ENCODE assay signal across 8 mouse cellular contexts in the genomic region with DNA sequence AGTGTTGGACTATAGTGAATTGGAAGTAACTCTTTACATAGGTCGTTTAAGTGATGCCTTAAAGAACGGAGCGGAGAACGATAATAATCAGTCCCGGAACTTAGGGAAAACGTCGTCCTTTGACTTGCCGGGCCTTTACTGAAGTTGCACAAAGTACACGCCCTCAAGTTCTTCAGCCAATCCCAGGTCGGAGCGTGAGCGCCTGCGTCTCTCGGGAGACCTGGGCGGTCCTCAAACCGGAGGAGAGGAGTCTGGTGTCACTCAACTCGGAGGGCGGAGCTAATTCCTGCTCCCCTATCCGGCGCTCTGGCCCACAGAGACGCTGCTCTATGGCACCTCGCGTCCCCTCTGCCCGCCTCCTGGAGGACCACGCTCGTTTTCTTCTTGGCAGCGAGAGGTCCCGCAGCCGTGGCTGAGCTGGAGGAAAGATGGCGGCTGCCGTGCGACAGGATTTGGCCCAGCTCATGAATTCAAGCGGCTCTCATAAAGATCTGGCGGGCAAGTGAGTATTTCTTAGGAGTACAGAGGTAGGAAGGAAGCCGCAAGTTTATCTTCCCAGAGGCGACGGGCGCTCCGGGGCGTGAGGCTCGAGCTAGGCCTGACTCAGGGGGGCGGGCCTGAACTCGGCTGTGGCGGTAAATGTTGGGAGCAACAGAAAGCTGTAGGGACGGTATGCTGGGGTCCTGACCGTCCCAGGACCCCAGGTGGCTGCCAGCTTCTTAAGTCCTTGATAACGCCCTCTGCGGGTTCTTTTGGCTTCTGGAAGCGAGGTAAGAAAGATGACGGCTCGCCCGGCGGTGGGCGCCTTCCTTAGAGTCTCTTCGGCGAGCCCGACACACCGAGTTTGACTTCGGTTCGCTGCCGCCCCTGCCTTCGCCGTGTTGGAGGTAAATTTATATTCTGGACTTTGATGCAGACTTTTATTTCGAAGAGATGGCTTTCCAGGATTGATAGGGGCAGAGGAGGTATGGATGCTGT. TPM values are rescaled to one million over a fixed set of nuclear protein-coding genes. Genes with fewer than 3 reads are reported as not detected.
DNase-seq lines count a peak whose midpoint lies in the region; ATAC-seq and TF ChIP-seq lines count a peak whose summit lies in the region.

A gene (plus strand): TSS at position 261 of the 978 bp plus-strand sequence.

- peak within 1 kb of the TSS; percentile 96 for H3K9ac ChIP-seq in heart, embryonic 11.5 days (ENCODE audit: low read depth, low read length)
- peak within 1 kb of the TSS; percentile 85 for H3K9ac ChIP-seq in kidney, embryonic 16.5 days (replicated peaks; ENCODE audit: low read length)
- H3K9ac ChIP-seq in liver, adult 2 months (ENCODE audit: low read depth, low read length) = peak within 1 kb of the TSS; percentile 79

- no peaks in the 10 kb centered on the region for H3K9me3 ChIP-seq in erythroblast, embryonic 14.5 days (ENCODE audit: control insufficient read depth, low read length)
- no peaks in the 10 kb centered on the region for H3K9me3 ChIP-seq in heart, embryonic 11.5 days (replicated peaks; ENCODE audit: control insufficient read depth, low read length)
- no peaks in the 10 kb centered on the region for H3K9me3 ChIP-seq in kidney, embryonic 16.5 days (ENCODE audit: low read length)

- H3K4me3 ChIP-seq in C2C12 (ENCODE audit: insufficient read depth, poor library complexity, severe bottlenecking) (peak within 1 kb of the TSS; percentile 86), myocyte (peak within 1 kb of the TSS; percentile 65)
- peak within 1 kb of the TSS; percentile 92 for H3K4me3 ChIP-seq in erythroblast, embryonic 14.5 days (replicated peaks)
- H3K4me3 ChIP-seq in heart, embryonic 11.5 days (ENCODE audit: low read depth, low read length) = peak within 1 kb of the TSS; percentile 94
- H3K4me3 ChIP-seq in kidney, embryonic 16.5 days (ENCODE audit: low read length) = peak within 1 kb of the TSS; percentile 71
- peak within 1 kb of the TSS; percentile 78 for H3K4me3 ChIP-seq in liver, adult 2 months (ENCODE audit: insufficient read depth, low read depth, low read length)

- DNase-seq in brain, embryonic 14.5 days (ENCODE audit: low read depth) = peak; percentile 100
- peak; percentile 97 for DNase-seq in liver, adult 2 months (ENCODE audit: extremely low read depth, low read depth, low spot score)
- peak; percentile 99 for DNase-seq in splenic B cell, adult 2 months (ENCODE audit: low read depth, low spot score)

- peak within 1 kb of the TSS; percentile 92 for H3K4me2 ChIP-seq in heart, embryonic 11.5 days
- peak within 1 kb of the TSS; percentile 87 for H3K4me2 ChIP-seq in kidney, embryonic 16.5 days (replicated peaks; ENCODE audit: low read depth, low read length)
- peak within 1 kb of the TSS; percentile 87 for H3K4me2 ChIP-seq in myocyte (ENCODE audit: low read depth)

- peak; percentile 100 for ATAC-seq in heart, embryonic 11.5 days (replicated peaks; ENCODE audit: insufficient number of reproducible peaks, low FRiP score, low TSS enrichment)
- peak; percentile 100 for ATAC-seq in kidney, embryonic 16.5 days (ENCODE audit: low FRiP score, low TSS enrichment)

- peak within 1 kb of the TSS; percentile 73 for H3K27ac ChIP-seq in heart, embryonic 11.5 days (ENCODE audit: low read depth, low read length)
- H3K27ac ChIP-seq in kidney, embryonic 16.5 days (ENCODE audit: low read length) = peak within 1 kb of the TSS; percentile 78
- peak within 1 kb of the TSS; percentile 53 for H3K27ac ChIP-seq in liver, adult 2 months (replicated peaks; ENCODE audit: insufficient read depth, low read depth, low read length)

- no peak for TF ChIP-seq CTCF in C2C12 (IDR thresholded peaks at IDR 0.05; ENCODE audit: control insufficient read depth, insufficient read depth, insufficient read length)
- TF ChIP-seq CTCF in brain, embryonic 14.5 days (IDR thresholded peaks at IDR 0.05; ENCODE audit: borderline replicate concordance, extremely low read depth, insufficient read depth, insufficient read length) = no peak
- no peak for TF ChIP-seq CTCF in liver, adult 2 months (IDR thresholded peaks at IDR 0.05; ENCODE audit: low read depth, low read length)

- H3K79me2 ChIP-seq in C2C12 (ENCODE audit: control insufficient read depth, insufficient read depth) (peaks cover 51% of the 10 kb centered on the region), myocyte (ENCODE audit: control insufficient read depth, insufficient read depth) (peaks cover 45% of the 10 kb centered on the region)
- peaks cover 12% of the 10 kb centered on the region; the same call in 1 of the 2 replicates for H3K79me2 ChIP-seq in liver, adult 2 months (ENCODE audit: control insufficient read depth, insufficient read depth, low read length)

- H3K27me3 ChIP-seq in C2C12 (ENCODE audit: control insufficient read depth, insufficient read depth, insufficient read length) (no peaks in the 10 kb centered on the region), myocyte (ENCODE audit: control insufficient read depth, insufficient read depth, insufficient read length) (no peaks in the 10 kb centered on the region)
- H3K27me3 ChIP-seq in erythroblast, embryonic 14.5 days (ENCODE audit: control insufficient read depth) = peaks cover 25% of the 10 kb centered on the region
- H3K27me3 ChIP-seq in heart, embryonic 11.5 days (ENCODE audit: control insufficient read depth, insufficient read depth, low read length) = no peaks in the 10 kb centered on the region
- H3K27me3 ChIP-seq in kidney, embryonic 16.5 days (ENCODE audit: insufficient read depth, low read length) = no peaks in the 10 kb centered on the region
- no peaks in the 10 kb centered on the region for H3K27me3 ChIP-seq in liver, adult 2 months (ENCODE audit: control insufficient read depth, insufficient read depth, low read length)
- H3K27me3 ChIP-seq in splenic B cell, adult 2 months (ENCODE audit: control insufficient read depth, insufficient read depth, low read length, poor library complexity, severe bottlenecking) = no peaks in the 10 kb centered on the region

- H3ac ChIP-seq in C2C12 (ENCODE audit: control insufficient read depth, insufficient read length, low read depth) = peak within 1 kb of the TSS; percentile 47
- H3ac ChIP-seq in myocyte (ENCODE audit: control insufficient read depth, insufficient read length) = peak within 1 kb of the TSS; percentile 42

- H3K79me3 ChIP-seq in C2C12 (ENCODE audit: low read depth) = peaks cover 44% of the 10 kb centered on the region

- H3K36me3 ChIP-seq in C2C12 (ENCODE audit: control insufficient read depth, insufficient read depth) (peaks cover 8% of the 10 kb centered on the region), myocyte (ENCODE audit: control insufficient read depth, insufficient read depth) (no peaks in the 10 kb centered on the region)
- H3K36me3 ChIP-seq in erythroblast, embryonic 14.5 days (ENCODE audit: control insufficient read depth) = peaks cover 11% of the 10 kb centered on the region
- no peaks in the 10 kb centered on the region for H3K36me3 ChIP-seq in heart, embryonic 11.5 days (ENCODE audit: control insufficient read depth, insufficient read depth, low read length)
- peaks cover 5% of the 10 kb centered on the region; the same call in 1 of the 2 replicates for H3K36me3 ChIP-seq in kidney, embryonic 16.5 days (ENCODE audit: insufficient read depth, low read length)
- no peaks in the 10 kb centered on the region for H3K36me3 ChIP-seq in liver, adult 2 months (ENCODE audit: control insufficient read depth, insufficient read depth, low read length)
- no peaks in the 10 kb centered on the region; the same call in 1 of the 2 replicates for H3K36me3 ChIP-seq in splenic B cell, adult 2 months (ENCODE audit: control insufficient read depth, insufficient read depth, low read length, poor library complexity, severe bottlenecking)

- peak; percentile 37; the same call in 1 of the 2 replicates for TF ChIP-seq POLR2A in brain, embryonic 14.5 days (IDR thresholded peaks at IDR 0.05; ENCODE audit: borderline replicate concordance, extremely low read depth, insufficient read depth, insufficient read length, poor library complexity, severe bottlenecking)
- 0 out of 2 replicates have a peak, but pooled peaks have one; percentile 45 for TF ChIP-seq POLR2A in liver, adult 2 months (IDR thresholded peaks at IDR 0.05; ENCODE audit: extremely low read depth, insufficient read depth, low read length)
- TF ChIP-seq POLR2A in myocyte (IDR thresholded peaks at IDR 0.05; ENCODE audit: insufficient read length, low read depth) = peak; percentile 72

- 1% methylated on average over 64 of the region's 64 CpGs for WGBS in heart, embryonic 11.5 days (ENCODE audit: insufficient replicate concordance)
- under 1% methylated on average over 64 of the region's 64 CpGs for WGBS in kidney, embryonic 16.5 days
- under 1% methylated on average over 64 of the region's 64 CpGs for WGBS in liver, adult 2 months

- H3K4me1 ChIP-seq in erythroblast, embryonic 14.5 days (ENCODE audit: control insufficient read depth) = peaks cover 28% of the 10 kb centered on the region
- peaks cover 11% of the 10 kb centered on the region for H3K4me1 ChIP-seq in heart, embryonic 11.5 days (ENCODE audit: control insufficient read depth, insufficient read depth, low read length)
- H3K4me1 ChIP-seq in kidney, embryonic 16.5 days (ENCODE audit: insufficient read depth, low read length) = peaks cover 20% of the 10 kb centered on the region
- peaks cover 9% of the 10 kb centered on the region; the same call in 1 of the 2 replicates for H3K4me1 ChIP-seq in liver, adult 2 months (ENCODE audit: control insufficient read depth, insufficient read depth, low read length)

TF ChIP-seq in C2C12, 6 proteins besides CTCF, POLR2A, EP300 and RAD21 (continues in another document):
- TF ChIP-seq USF1 (IDR thresholded peaks at IDR 0.05; ENCODE audit: low read depth) = peak; percentile 1
- TF ChIP-seq MYOD1 (IDR thresholded peaks at IDR 0.05; ENCODE audit: control insufficient read depth, insufficient read length, low read depth) = no peak
- peak; percentile 79 for TF ChIP-seq MAX (IDR thresholded peaks at IDR 0.05)
- no peak for TF ChIP-seq FOSL1 (IDR thresholded peaks at IDR 0.05; ENCODE audit: insufficient read depth, low read length, poor library complexity, severe bottlenecking)

TF ChIP-seq in myocyte, 11 proteins besides CTCF, POLR2A, EP300 and RAD21 (continues in another document):
- TF ChIP-seq USF1 (IDR thresholded peaks at IDR 0.05; ENCODE audit: low read depth) (no peak), TCF3 (IDR thresholded peaks at IDR 0.05; ENCODE audit: insufficient read length, low read depth) (no peak), POLR2AphosphoS2 (IDR thresholded peaks at IDR 0.05; ENCODE audit: insufficient read length, low read depth) (peak; percentile 59), REST (IDR thresholded peaks at IDR 0.05; ENCODE audit: insufficient read depth, insufficient read length) (no peak)

RNA-seq across cellular contexts. Expression of the gene that starts here (rescaled TPM):
- polyA plus RNA-seq in C2C12 (2012; fragmentation: generic; extraction: Trizol) (85.6 TPM), myocyte (2012; fragmentation: generic; extraction: Trizol) (104 TPM)
- polyA plus RNA-seq in brain, embryonic 14.5 days (2012; rRNA removed) = 72.4 and 87.0 TPM in 2 replicates
- 0.84 and 2.2 TPM in 2 replicates for polyA plus RNA-seq in erythroblast, embryonic 14.5 days (2012)
- polyA plus RNA-seq in heart, embryonic 11.5 days (2014; fragmentation: Nextera tagmentation; extraction: Ambion mirVana) = 165 and 180 TPM in 2 replicates
- 191 and 193 TPM in 2 replicates for polyA plus RNA-seq in kidney, embryonic 16.5 days (2015; fragmentation: Nextera tagmentation; extraction: Ambion mirVana)
- total RNA-seq in liver, adult 2 months (2014; rRNA removed) = 47.1 and 53.2 TPM in 2 replicates
- polyA plus RNA-seq in liver, adult 2 months (2012; rRNA removed) = 12.0 and 13.1 TPM in 2 replicates

Comparison
In these comparisons a context has a peak if more than half of its experiments do, and no peak if none do; other contexts are left out.
1. Peak in every context shown above with its lines: DNase-seq, ATAC-seq, H3K4me3 ChIP-seq and H3K27ac ChIP-seq.